Mouse (Mus musculus): ENCODE measurements at regions not wholly inside any gene's neighbourhood (a gene's known extent, or its start where the extent isn't known, plus 50 kb on each side); places are given as distances from the start of the nearest gene placed in this dataset.

DNA sequence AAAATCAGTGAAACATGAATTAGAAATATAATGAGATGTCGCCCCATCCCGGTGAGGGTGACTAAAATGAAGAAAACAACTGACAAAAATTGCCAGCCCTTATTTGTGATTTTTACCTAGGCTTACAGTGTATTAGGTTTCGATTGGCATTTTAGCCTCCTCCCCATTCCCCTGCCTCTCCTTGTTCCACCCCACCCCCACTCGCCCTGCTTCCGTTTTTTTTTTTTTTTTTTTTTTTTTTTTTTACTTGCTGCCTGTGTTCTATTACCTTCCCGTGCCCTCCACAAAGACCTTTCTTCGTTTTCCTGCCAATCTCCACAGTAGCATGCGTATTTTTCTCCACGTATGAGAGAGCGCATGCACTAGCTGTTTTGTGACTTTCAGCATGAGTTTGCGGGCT is 435.3 kb upstream of the Gm10131 start:
- no peak for DNase-seq (ENCODE audit: low spot score)

GRCm38 (mm10) chr8:34542361-34543038 is 431.0 kb upstream of the Gm10131 start:
- DNase-seq (ENCODE audit: low spot score): no peak

DNA sequence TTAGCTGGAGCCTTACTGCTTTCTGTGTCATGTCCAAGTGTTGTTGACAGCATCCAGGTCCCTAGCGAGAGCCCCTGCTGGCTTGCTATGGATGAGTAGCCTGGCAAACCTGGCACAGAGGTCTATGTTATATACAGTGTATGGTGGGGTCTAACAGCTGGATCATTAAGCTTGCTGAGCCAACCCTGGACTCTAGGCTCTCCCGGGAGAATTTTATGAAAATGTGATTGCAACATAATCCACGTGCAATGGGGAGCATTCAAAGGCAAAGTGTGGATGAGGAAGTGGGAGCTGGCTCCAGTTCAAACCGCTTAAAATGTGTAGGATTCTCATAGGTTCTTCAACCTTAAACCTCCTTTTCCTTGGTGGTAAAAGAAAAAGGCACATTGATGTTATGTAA is 427.7 kb upstream of the Gm10131 start:
- DNase-seq (ENCODE audit: low spot score): no peak

DNA sequence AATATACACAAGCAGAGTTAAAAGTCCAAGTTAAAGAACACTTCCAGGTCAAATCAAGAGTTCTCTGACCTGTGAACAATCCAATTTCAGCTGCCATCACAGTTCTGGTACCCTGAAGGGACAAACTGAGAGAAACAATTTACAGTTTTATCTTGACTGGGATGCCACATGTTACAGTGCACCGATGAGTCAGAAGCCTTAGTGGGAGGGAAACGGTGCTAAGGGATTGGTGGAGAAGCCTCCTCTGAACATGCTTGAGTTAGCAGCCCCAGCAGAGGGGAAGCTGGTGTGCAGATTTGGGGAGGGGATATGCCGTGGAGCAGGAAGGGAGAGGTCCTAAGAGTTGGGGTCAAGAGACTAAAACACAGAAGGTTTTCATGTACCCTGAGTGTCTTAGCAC is 423.9 kb upstream of the Gm10131 start:
- no peak for DNase-seq (ENCODE audit: low spot score)

DNA sequence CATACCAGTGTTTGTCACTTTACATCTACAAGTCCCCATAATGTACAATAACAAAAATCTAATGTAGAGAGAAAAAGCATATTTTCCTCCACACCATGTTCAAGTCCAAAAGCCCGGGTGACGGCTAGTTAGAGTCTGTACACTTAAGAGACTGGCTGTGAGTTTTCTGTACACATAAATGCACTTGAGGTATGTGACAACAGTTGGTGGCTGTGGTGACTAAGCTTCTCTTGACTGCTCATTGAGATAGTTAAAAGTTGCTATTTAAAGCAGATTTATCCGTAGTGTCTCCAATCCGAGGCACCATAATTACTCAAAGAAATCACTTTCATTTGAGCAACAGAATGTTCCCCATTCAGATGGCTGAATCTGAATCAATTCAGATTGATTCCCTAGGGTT is 421.9 kb upstream of the Gm10131 start:
- DNase-seq (ENCODE audit: low spot score): no peak

GRCm38 (mm10) chr8:34530896-34531679 is 419.6 kb upstream of the Gm10131 start:
- DNase-seq (ENCODE audit: low spot score): no peak

DNA sequence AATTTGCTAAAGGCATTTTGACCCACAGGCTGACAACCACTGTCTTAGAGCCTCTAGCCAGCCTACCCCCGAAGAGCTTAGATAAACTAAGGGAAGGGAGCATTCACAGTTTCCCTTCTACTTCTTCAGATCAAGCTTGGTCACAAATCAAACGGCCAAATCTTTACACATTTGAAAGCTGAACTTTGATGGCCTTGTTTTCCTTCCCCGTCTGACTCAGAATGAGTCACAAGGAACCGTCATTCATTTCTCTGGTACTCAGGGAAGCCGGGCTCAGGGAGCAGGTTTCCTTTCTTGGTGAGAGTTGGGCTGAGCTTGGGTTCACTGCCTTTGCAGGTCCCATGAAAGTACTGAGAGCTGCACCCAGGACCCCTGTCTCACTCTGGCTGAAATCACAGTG is 418.5 kb upstream of the Gm10131 start:
- DNase-seq (ENCODE audit: low spot score): no peak

- DNase-seq (ENCODE audit: low spot score): no peak
Measured at GRCm38 (mm10) chr8:34529452-34529851, 417.9 kb upstream of the Gm10131 start.

- DNase-seq (ENCODE audit: low spot score): no peak
Measured at GRCm38 (mm10) chr8:34528213-34528612, 416.7 kb upstream of the Gm10131 start.

DNA sequence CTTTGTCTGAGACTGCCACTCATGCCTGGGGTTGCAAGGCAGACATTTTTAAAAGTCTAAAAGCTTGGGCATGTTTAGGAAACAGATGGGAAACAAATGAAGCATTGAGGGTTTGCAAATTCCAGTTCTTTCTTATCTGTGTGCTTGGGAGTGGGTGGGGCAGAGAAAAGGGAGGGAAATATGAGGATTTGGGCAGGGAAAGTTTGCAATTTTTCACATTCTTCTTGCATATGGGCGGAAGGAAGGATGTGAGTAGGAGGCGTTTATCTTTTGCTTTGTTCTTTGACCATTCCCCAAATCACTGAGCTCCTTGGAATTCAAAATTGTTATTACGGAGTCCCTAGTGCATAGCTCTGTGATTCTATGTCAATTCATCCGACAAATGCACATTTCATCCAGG is 413.7 kb upstream of the Gm10131 start:
- no peak for DNase-seq (ENCODE audit: low spot score)

- DNase-seq (ENCODE audit: low spot score): no peak
Measured at GRCm38 (mm10) chr8:34523849-34524248, 412.3 kb upstream of the Gm10131 start.

DNA sequence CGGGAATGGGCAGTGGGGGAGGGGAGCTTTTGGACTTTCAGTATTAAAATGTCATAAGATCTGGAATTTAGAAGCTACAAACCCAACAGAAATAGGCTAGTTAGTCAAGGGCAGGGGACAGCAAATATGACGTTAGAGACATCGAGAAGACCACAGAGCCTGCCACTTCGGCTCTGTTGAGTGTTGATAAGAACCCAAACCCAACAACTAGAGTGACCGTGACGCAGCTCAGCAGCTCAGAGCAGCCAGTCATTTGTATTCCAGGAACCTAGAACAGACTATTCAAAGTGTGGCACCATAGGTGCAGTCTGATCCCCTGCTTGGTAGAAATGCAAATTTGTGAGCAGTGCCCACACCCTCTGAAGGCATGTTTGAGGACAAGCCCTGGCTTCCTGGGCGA is 409.8 kb upstream of the Gm10131 start:
- DNase-seq (ENCODE audit: low spot score): no peak

GRCm38 (mm10) chr8:34520664-34521063 is 409.1 kb upstream of the Gm10131 start:
- DNase-seq (ENCODE audit: low spot score): no peak

DNA sequence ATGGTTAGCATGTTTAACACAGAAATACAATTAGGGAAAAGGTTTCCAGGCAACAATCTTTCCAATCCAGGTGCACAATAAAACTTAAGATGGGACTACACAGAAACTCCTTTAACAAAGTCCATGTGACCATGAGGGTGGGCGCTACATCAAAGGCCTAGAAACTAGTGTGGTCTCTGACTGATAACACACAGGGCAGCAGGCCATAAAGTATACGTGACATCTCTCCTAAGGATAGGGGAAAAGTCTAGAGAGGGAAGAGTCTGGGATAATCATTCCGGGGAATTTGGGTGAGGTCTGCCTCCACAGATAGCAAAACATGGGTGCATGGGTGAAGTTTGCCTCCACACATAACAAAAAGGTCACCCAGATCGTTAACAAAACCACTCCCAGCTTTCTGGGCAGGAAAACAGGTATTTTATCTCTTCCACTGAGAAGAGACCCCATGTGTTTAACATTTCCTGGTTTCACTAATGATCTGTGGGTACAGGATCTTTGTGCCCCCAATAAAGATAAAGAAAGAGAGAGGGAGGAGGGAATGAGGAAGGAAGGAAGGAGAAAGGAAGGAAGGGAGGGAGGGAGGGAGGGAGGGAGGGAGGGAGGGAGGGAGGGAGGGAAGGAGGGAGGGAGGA is 402.0 kb upstream of the Gm10131 start:
- DNase-seq (ENCODE audit: low spot score): no peak

GRCm38 (mm10) chr8:34505829-34506555 is 394.5 kb upstream of the Gm10131 start:
- DNase-seq (ENCODE audit: low spot score): no peak

- no peak for DNase-seq (ENCODE audit: low spot score)
Measured at GRCm38 (mm10) chr8:34505102-34505501, 393.6 kb upstream of the Gm10131 start.

GRCm38 (mm10) chr8:34502606-34503162 is 391.1 kb upstream of the Gm10131 start:
- DNase-seq (ENCODE audit: low spot score): no peak

GRCm38 (mm10) chr8:34499196-34499595 is 387.7 kb upstream of the Gm10131 start:
- no peak for DNase-seq (ENCODE audit: low spot score)

GRCm38 (mm10) chr8:34496751-34497150 is 385.2 kb upstream of the Gm10131 start:
- no peak for DNase-seq (ENCODE audit: low spot score)

DNA sequence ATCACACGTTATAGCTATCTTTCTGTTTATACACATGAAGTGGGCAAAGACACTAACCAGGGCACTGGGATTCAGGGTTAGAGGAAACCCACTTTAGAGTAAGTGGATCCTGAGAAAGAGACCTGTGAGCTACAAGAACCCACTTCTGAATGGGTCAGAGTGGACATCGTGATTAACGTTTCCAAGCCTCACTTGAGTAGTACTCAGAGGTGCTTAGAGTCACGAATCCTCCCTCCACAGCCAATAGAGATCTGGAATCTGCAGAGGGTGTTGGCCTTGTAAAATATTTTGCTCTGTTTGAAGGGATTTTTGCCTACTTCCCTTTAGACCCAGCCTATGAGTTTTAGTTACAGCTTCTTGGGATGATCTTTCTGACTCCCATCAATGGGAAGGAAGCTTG is 384.4 kb upstream of the Gm10131 start:
- no peak for DNase-seq (ENCODE audit: low spot score)

- DNase-seq (ENCODE audit: low spot score): no peak
Measured at GRCm38 (mm10) chr8:34488746-34489400, 377.3 kb upstream of the Gm10131 start.

Measured in c-Kit-positive CD71-positive TER-119-positive erythroid progenitor cells, embryonic 14.5 days (primary cell).